Mouse (Mus musculus) CH12.LX (cell line): ENCODE data around the gene Zfp184. TPM values are rescaled to one million over a fixed set of nuclear protein-coding genes. Genes with fewer than 3 reads are reported as not detected.

Source experiments
- DNase-seq: peaks from one replicate; pipeline ENCODE4 v3.0.0-alpha.2; 2013; ENCODE audit errors: extremely low read depth
- H3K27ac ChIP-seq: 2 replicates; pipeline ENCODE4 v1.5.1; 2012; ENCODE audit warnings: low read depth, mild to moderate bottlenecking, control low read depth, moderate library complexity; ENCODE audit not compliant: insufficient read depth
- H3K27me3 ChIP-seq: replicated peaks from 2 replicates; pipeline ENCODE3; 2012; ENCODE audit warnings: inconsistent platforms
- H3K36me3 ChIP-seq, 2 experiments: replicated peaks in 1 of 2; 2 replicates each; pipeline versions ENCODE3 to v1.6.1; 2012; ENCODE audit warnings: inconsistent platforms in 1 of 2, low read length in 1 of 2, mild to moderate bottlenecking in 1 of 2, mixed read lengths in 1 of 2, moderate library complexity in 1 of 2; ENCODE audit not compliant: control insufficient read depth in 1 of 2, insufficient read depth in 1 of 2
- H3K4me1 ChIP-seq, 2 experiments: 2 replicates each; pipeline ENCODE4 v1.6.1; 2012; ENCODE audit warnings: inconsistent platforms in 1 of 2, moderate library complexity in 1 of 2; ENCODE audit not compliant: insufficient read depth in 2 of 2, control insufficient read depth in 1 of 2
- H3K4me2 ChIP-seq: 2 replicates; pipeline ENCODE4 v1.6.1; 2012; ENCODE audit warnings: low read depth, mild to moderate bottlenecking, control low read depth; ENCODE audit not compliant: poor library complexity, insufficient read depth, severe bottlenecking
- H3K4me3 ChIP-seq, 3 experiments: fragments of 150-350 bp in 1 of 3; sonication (generic) in 1 of 3; replicated peaks in 1 of 3; 2 replicates each; pipeline versions ENCODE3 to v1.5.1; 2011 to 2012; ENCODE audit warnings: low read depth in 2 of 3, low read length in 2 of 3, mild to moderate bottlenecking in 2 of 3, moderate library complexity in 2 of 3, control low read depth in 1 of 3, improper control_type of control experiment in 1 of 3, inconsistent platforms in 1 of 3, mixed read lengths in 1 of 3; ENCODE audit not compliant: poor library complexity in 1 of 3
- H3K79me2 ChIP-seq: replicated peaks from 2 replicates; pipeline ENCODE4 v1.6.1; 2012; ENCODE audit warnings: mild to moderate bottlenecking, moderate library complexity; ENCODE audit not compliant: control insufficient read depth, poor library complexity, insufficient read depth, severe bottlenecking; ENCODE audit errors: extremely low read depth
- H3K9ac ChIP-seq: 2 replicates; pipeline ENCODE4 v1.6.1; 2012; ENCODE audit warnings: low read depth, mild to moderate bottlenecking, control low read depth, moderate library complexity; ENCODE audit not compliant: insufficient read depth
- H3K9me3 ChIP-seq: replicated peaks from 2 replicates; pipeline ENCODE3; 2012; ENCODE audit warnings: low read length, inconsistent platforms, mixed read lengths
- BHLHE40 ChIP-seq: IDR thresholded peaks from 2 replicates; pipeline ENCODE4 v1.6.1; 2011; ENCODE audit warnings: mild to moderate bottlenecking, low read depth, low read length, improper control_type of control experiment
- CHD1 ChIP-seq: IDR thresholded peaks from 2 replicates; pipeline ENCODE4 v1.6.1; 2012; ENCODE audit warnings: low read depth, low read length, improper control_type of control experiment, inconsistent platforms
- CHD2 ChIP-seq: IDR thresholded peaks from 2 replicates; pipeline ENCODE4 v1.6.1; 2011; ENCODE audit warnings: low read length, improper control_type of control experiment
- CTCF ChIP-seq, 2 experiments: IDR thresholded peaks in 1 of 2; conservative IDR thresholded peaks in 1 of 2; 2 replicates each; pipeline ENCODE4 v1.5.1; 2011 to 2012; ENCODE audit warnings: low read depth in 2 of 2, low read length in 2 of 2, improper control_type of control experiment in 1 of 2, inconsistent platforms in 1 of 2, mild to moderate bottlenecking in 1 of 2, moderate library complexity in 1 of 2
- E2F4 ChIP-seq: IDR thresholded peaks from 2 replicates; pipeline ENCODE4 v1.6.1; 2011; ENCODE audit warnings: low read depth, low read length, improper control_type of control experiment; ENCODE audit not compliant: insufficient replicate concordance
- ELF1 ChIP-seq: IDR thresholded peaks from 2 replicates; pipeline ENCODE4 v1.6.1; 2014; ENCODE audit warnings: low read depth, mild to moderate bottlenecking, inconsistent platforms, low read length, improper control_type of control experiment
- EP300 ChIP-seq: IDR thresholded peaks from 2 replicates; pipeline ENCODE4 v1.6.1; 2011; ENCODE audit warnings: low read length, improper control_type of control experiment
- ETS1 ChIP-seq: conservative IDR thresholded peaks from 2 replicates; pipeline ENCODE4 v1.6.1; 2012; ENCODE audit warnings: low read depth, mild to moderate bottlenecking, inconsistent platforms, low read length, improper control_type of control experiment, moderate library complexity
- GABPA ChIP-seq: IDR thresholded peaks from 2 replicates; pipeline ENCODE4 v1.6.1; 2012; ENCODE audit warnings: low read depth, low read length, improper control_type of control experiment, inconsistent platforms; ENCODE audit not compliant: insufficient replicate concordance
- HCFC1 ChIP-seq: IDR thresholded peaks from 2 replicates; pipeline ENCODE4 v1.6.1; 2012; ENCODE audit warnings: low read depth, mild to moderate bottlenecking, inconsistent platforms, low read length, improper control_type of control experiment
- IRF4 ChIP-seq: IDR thresholded peaks from 2 replicates; pipeline ENCODE4 v1.6.1; 2014; ENCODE audit warnings: low read depth, mild to moderate bottlenecking, inconsistent platforms, low read length, improper control_type of control experiment
- JUN ChIP-seq: IDR thresholded peaks from 2 replicates; pipeline ENCODE4 v1.6.1; 2011; ENCODE audit warnings: low read depth, mild to moderate bottlenecking, low read length, improper control_type of control experiment, moderate library complexity; ENCODE audit not compliant: insufficient read depth
- JUND ChIP-seq: conservative IDR thresholded peaks from 2 replicates; pipeline ENCODE4 v1.6.1; 2011; ENCODE audit warnings: low read depth, low read length, improper control_type of control experiment
- KAT2A ChIP-seq: IDR thresholded peaks from 2 replicates; pipeline ENCODE4 v1.6.1; 2012; ENCODE audit warnings: low read length, improper control_type of control experiment, inconsistent platforms; ENCODE audit not compliant: insufficient replicate concordance
- MAFK ChIP-seq: IDR thresholded peaks from 2 replicates; pipeline ENCODE4 v1.6.1; 2011; ENCODE audit warnings: low read length, improper control_type of control experiment; ENCODE audit not compliant: insufficient replicate concordance
- MAX ChIP-seq: IDR thresholded peaks from 2 replicates; pipeline ENCODE4 v1.6.1; 2011; ENCODE audit warnings: low read length, improper control_type of control experiment
- MAZ ChIP-seq: IDR thresholded peaks from 2 replicates; pipeline ENCODE4 v1.6.1; 2012; ENCODE audit warnings: low read depth, mild to moderate bottlenecking, inconsistent platforms, low read length, improper control_type of control experiment, moderate library complexity
- MEF2A ChIP-seq: IDR thresholded peaks from 2 replicates; pipeline ENCODE4 v1.6.1; 2014; ENCODE audit warnings: low read depth, mild to moderate bottlenecking, inconsistent platforms, low read length, improper control_type of control experiment, borderline replicate concordance
- MXI1 ChIP-seq: IDR thresholded peaks from 2 replicates; pipeline ENCODE4 v1.6.1; 2011; ENCODE audit warnings: mild to moderate bottlenecking, low read depth, low read length, improper control_type of control experiment
- MYC ChIP-seq: IDR thresholded peaks from 2 replicates; pipeline ENCODE4 v1.6.1; 2011; ENCODE audit warnings: low read depth, mild to moderate bottlenecking, improper control_type of control experiment, low read length
- NELFE ChIP-seq: IDR thresholded peaks from 2 replicates; pipeline ENCODE4 v1.6.1; 2011; ENCODE audit warnings: low read depth, low read length, improper control_type of control experiment
- NRF1 ChIP-seq: IDR thresholded peaks from 2 replicates; pipeline ENCODE4 v1.6.1; 2014; ENCODE audit warnings: low read depth, mild to moderate bottlenecking, inconsistent platforms, low read length, improper control_type of control experiment, moderate library complexity
- PAX5 ChIP-seq: IDR thresholded peaks from 2 replicates; pipeline ENCODE4 v1.6.1; 2012; ENCODE audit warnings: low read length, inconsistent platforms, mixed read lengths
- POLR2A ChIP-seq: IDR thresholded peaks from 2 replicates; pipeline ENCODE4 v1.6.1; 2011; ENCODE audit warnings: low read depth, mild to moderate bottlenecking, improper control_type of control experiment, low read length
- POLR2AphosphoS2 ChIP-seq: IDR thresholded peaks from 2 replicates; pipeline ENCODE4 v1.6.1; 2011; ENCODE audit warnings: low read depth, low read length, improper control_type of control experiment
- RAD21 ChIP-seq: IDR thresholded peaks from 2 replicates; pipeline ENCODE4 v1.6.1; 2011; ENCODE audit warnings: low read depth, mild to moderate bottlenecking, low read length, improper control_type of control experiment, moderate library complexity
- RCOR1 ChIP-seq: conservative IDR thresholded peaks from 2 replicates; pipeline ENCODE4 v1.6.1; 2012; ENCODE audit warnings: low read depth, mild to moderate bottlenecking, inconsistent platforms, low read length, improper control_type of control experiment
- SIN3A ChIP-seq: IDR thresholded peaks from 2 replicates; pipeline ENCODE4 v1.6.1; 2012; ENCODE audit warnings: low read length, improper control_type of control experiment, inconsistent platforms
- SMC3 ChIP-seq: IDR thresholded peaks from 2 replicates; pipeline ENCODE4 v1.6.1; 2011; ENCODE audit warnings: low read depth, low read length, improper control_type of control experiment
- TBP ChIP-seq: conservative IDR thresholded peaks from 2 replicates; pipeline ENCODE4 v1.6.1; 2011; ENCODE audit warnings: low read depth, low read length, improper control_type of control experiment
- TCF12 ChIP-seq: IDR thresholded peaks from 2 replicates; pipeline ENCODE4 v1.6.1; 2014; ENCODE audit warnings: low read depth, mild to moderate bottlenecking, inconsistent platforms, low read length, improper control_type of control experiment
- UBTF ChIP-seq: IDR thresholded peaks from 2 replicates; pipeline ENCODE4 v1.6.1; 2012; ENCODE audit warnings: low read depth, mild to moderate bottlenecking, inconsistent platforms, low read length, improper control_type of control experiment, moderate library complexity
- USF1 ChIP-seq: IDR thresholded peaks from 2 replicates; pipeline ENCODE4 v1.6.1; 2014; ENCODE audit warnings: low read depth, mild to moderate bottlenecking, inconsistent platforms, low read length, improper control_type of control experiment
- USF2 ChIP-seq: conservative IDR thresholded peaks from 2 replicates; pipeline ENCODE4 v1.6.1; 2011; ENCODE audit warnings: low read depth, low read length, improper control_type of control experiment
- ZC3H11A ChIP-seq: IDR thresholded peaks from 2 replicates; pipeline ENCODE4 v1.6.1; 2012; ENCODE audit warnings: low read depth, mild to moderate bottlenecking, inconsistent platforms, low read length, improper control_type of control experiment
- ZKSCAN1 ChIP-seq: IDR thresholded peaks from 2 replicates; pipeline ENCODE4 v1.6.1; 2012; ENCODE audit warnings: low read depth, inconsistent platforms, low read length, improper control_type of control experiment, borderline replicate concordance
- ZMIZ1 ChIP-seq: IDR thresholded peaks from 2 replicates; pipeline ENCODE4 v1.6.1; 2012; ENCODE audit warnings: low read depth, mild to moderate bottlenecking, inconsistent platforms, low read length, improper control_type of control experiment
- ZNF384 ChIP-seq: IDR thresholded peaks from 2 replicates; pipeline ENCODE4 v1.6.1; 2012; ENCODE audit warnings: low read depth, low read length, improper control_type of control experiment, inconsistent platforms
- dilution Hi-C: fragments of 300-500 bp; cut with MboI; formaldehyde crosslinking; loops from 2 replicates; pipeline ENCODE4 v1.14.3; 2020; ENCODE audit warnings: low sequenced_read_pairs; ENCODE audit not compliant: extremely low pct_unique_long_range_greater_than_20kb, extremely low pct_ligation_motif_present
- in situ Hi-C: fragments of 300-500 bp; cut with MboI; formaldehyde crosslinking; loops from 3 replicates; pipeline ENCODE4 v1.14.3; 2019; ENCODE audit warnings: low sequenced_read_pairs, low pct_ligation_motif_present, low pct_unique_long_range_greater_than_20kb, mixed read lengths
- polyA plus RNA-seq: library from polyadenylated mRNA; unstranded; fragments of >175 nt; gene quantifications from 2 replicates; pipeline ENCODE4 v1.2.1, GENCODE M21; 2012; ENCODE audit warnings: low read depth; ENCODE audit not compliant: insufficient read length
- total RNA-seq, 2 experiments: library from RNA; depleted of rRNA; stranded (reverse); fragments of 300-350 nt in 1 of 2; fragments of >200 nt in 1 of 2; gene quantifications; 2 replicates each; pipeline ENCODE4 v1.2.3; 2012 to 2014

Gene Zfp184
- total and polyA plus RNA-seq, 3 experiments: 0.79 to 3.1 (median 2.0) TPM

DNA sequence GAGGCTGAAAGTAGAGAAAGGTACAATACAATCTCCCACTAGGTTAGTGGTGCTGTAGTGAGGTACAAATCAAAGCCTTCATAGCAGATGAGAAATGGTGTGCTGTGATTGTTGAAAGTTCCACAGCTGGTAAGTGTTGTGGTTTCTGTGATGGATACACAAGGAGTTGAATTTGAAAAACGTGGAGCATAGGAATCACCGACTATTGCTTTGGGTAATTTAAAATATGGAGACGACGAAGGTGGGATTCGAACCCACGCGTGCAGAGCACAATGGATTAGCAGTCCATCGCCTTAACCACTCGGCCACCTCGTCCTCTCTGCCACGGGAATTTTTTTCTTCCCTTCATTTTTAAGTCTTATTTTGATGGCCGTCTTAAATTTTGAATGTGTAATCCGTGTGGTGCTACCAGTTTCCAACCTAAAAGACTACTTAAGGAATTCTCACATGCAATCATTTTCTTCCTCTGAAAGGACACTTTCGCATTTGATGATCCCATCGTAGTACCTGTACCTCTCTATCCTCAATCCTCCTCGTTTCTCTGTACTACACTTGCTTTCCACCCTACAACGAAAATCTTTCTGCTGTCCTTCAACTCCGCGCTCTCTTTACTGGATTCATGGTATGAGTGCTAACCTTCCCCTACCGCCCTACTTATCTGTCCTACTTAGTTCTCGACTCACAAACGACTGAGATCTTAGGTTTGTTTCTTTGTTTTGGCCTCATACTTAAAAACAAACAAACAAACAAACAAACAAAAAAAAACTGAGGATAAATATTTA, 49.3 kb downstream of the Zfp184 start:
- Histone ChIP-seq H3K79me2 (no peaks in the 10 kb centered on the region), H3K27me3 (peaks cover 20% of the 10 kb centered on the region), H3K9ac (no peak overlapping the region), H3K36me3 (no peaks in the 10 kb centered on the region), H3K4me3 (peak overlapping the region; percentile 23 to 56 (median 47)), H3K27ac (no peak overlapping the region), H3K9me3 (peaks cover 8% of the 10 kb centered on the region), H3K4me1 (peaks cover 3 to 9% of the 10 kb centered on the region in 2 experiments), H3K4me2 (peak overlapping the region; percentile 90)
- in situ Hi-C loops (no loop called here), dilution Hi-C loops (no loop called here)
- no peak for TF ChIP-seq USF2
- no peak for TF ChIP-seq ETS1
- no peak for TF ChIP-seq EP300
- no peak for TF ChIP-seq UBTF
- 0 out of 2 replicates have a peak, but pooled peaks have one; percentile 23 for TF ChIP-seq KAT2A
- TF ChIP-seq MYC: peak; percentile 75
- TF ChIP-seq RAD21: no peak
- no peak for TF ChIP-seq USF1
- peak; percentile 93 for TF ChIP-seq ELF1
- TF ChIP-seq POLR2A: no peak
- TF ChIP-seq MXI1: no peak
- no peak for TF ChIP-seq TCF12
- TF ChIP-seq MAX: no peak
- TF ChIP-seq CHD1: no peak
- TF ChIP-seq HCFC1: no peak
- TF ChIP-seq ZKSCAN1: no peak
- no peak for TF ChIP-seq SIN3A
- TF ChIP-seq PAX5: no peak
- peak; percentile 96 for TF ChIP-seq MAFK
- no peak for TF ChIP-seq CTCF (conservative IDR thresholded peaks at IDR 0.05 in 1 of 2, IDR thresholded peaks at IDR 0.05 in 1 of 2; ENCODE audit: low read depth in 2 of 2, low read length in 2 of 2)
- no peak for TF ChIP-seq SMC3
- TF ChIP-seq E2F4: peak; percentile 87
- TF ChIP-seq GABPA: no peak
- no peak for TF ChIP-seq BHLHE40
- TF ChIP-seq TBP: peak; percentile 100
- TF ChIP-seq JUND: no peak
- no peak for TF ChIP-seq MEF2A
- TF ChIP-seq ZC3H11A: no peak
- no peak for TF ChIP-seq IRF4
- no peak for TF ChIP-seq POLR2AphosphoS2
- no peak; the same call in 1 of the 2 replicates for TF ChIP-seq ZNF384
- no peak for TF ChIP-seq CHD2
- peak; percentile 54; the same call in 1 of the 2 replicates for TF ChIP-seq NRF1
- TF ChIP-seq RCOR1: no peak
- TF ChIP-seq NELFE: no peak
- no peak for TF ChIP-seq JUN
- TF ChIP-seq ZMIZ1: no peak
- TF ChIP-seq MAZ: no peak
- peak; percentile 84 for DNase-seq
